Mouse (Mus musculus): ENCODE results near the gene Kat6b. TPM values are rescaled to one million over a fixed set of nuclear protein-coding genes. Genes with fewer than 3 reads are reported as not detected.

The Kat6b gene
- total RNA-seq, 4 experiments from 2014 or later, result 45.4 to 64.1 (median 52.1) TPM

- DNase-seq, result no peak
Measured at GRCm38 (mm10) chr14:21592985-21593750, 111.9 kb downstream of the Kat6b start.

- no peak for DNase-seq
Measured at GRCm38 (mm10) chr14:21599446-21600173, 118.4 kb downstream of the Kat6b start.

- no peak for DNase-seq
Measured at GRCm38 (mm10) chr14:21600174-21600566, 118.9 kb downstream of the Kat6b start.

GRCm38 (mm10) chr14:21600628-21601027 is 119.4 kb downstream of the Kat6b start:
- no peak for DNase-seq

- DNase-seq, result no peak
Measured at GRCm38 (mm10) chr14:21602166-21602565, 120.9 kb downstream of the Kat6b start.

GRCm38 (mm10) chr14:21602937-21603336 is 121.7 kb downstream of the Kat6b start:
- DNase-seq, result no peak

GRCm38 (mm10) chr14:21607686-21608085 is 126.5 kb downstream of the Kat6b start:
- no peak for DNase-seq

GRCm38 (mm10) chr14:21608886-21609285 is 127.7 kb downstream of the Kat6b start:
- DNase-seq, result no peak

GRCm38 (mm10) chr14:21610224-21610623 is 129.0 kb downstream of the Kat6b start:
- DNase-seq, result no peak

- no peak for DNase-seq
Measured at GRCm38 (mm10) chr14:21613031-21613430, 131.8 kb downstream of the Kat6b start.

- DNase-seq, result no peak
Measured at GRCm38 (mm10) chr14:21614103-21614502, 132.9 kb downstream of the Kat6b start.

- no peak for DNase-seq
Measured at GRCm38 (mm10) chr14:21615853-21616252, 134.6 kb downstream of the Kat6b start.

- no peak for DNase-seq
Measured at GRCm38 (mm10) chr14:21617221-21617980, 136.2 kb downstream of the Kat6b start.

- peak; percentile 25 for DNase-seq
Measured at GRCm38 (mm10) chr14:21619951-21620350, 138.7 kb downstream of the Kat6b start.

GRCm38 (mm10) chr14:21625946-21626345 is 144.7 kb downstream of the Kat6b start:
- DNase-seq, result no peak

- no peak for DNase-seq
Measured at GRCm38 (mm10) chr14:21631665-21632200, 150.5 kb downstream of the Kat6b start.

- no peak for DNase-seq
Measured at GRCm38 (mm10) chr14:21636548-21636947, 155.3 kb downstream of the Kat6b start.

GRCm38 (mm10) chr14:21640806-21641435 is 159.7 kb downstream of the Kat6b start:
- no peak for DNase-seq

GRCm38 (mm10) chr14:21653813-21654212 is 172.6 kb downstream of the Kat6b start:
- DNase-seq, result no peak

- no peak for DNase-seq
Measured at GRCm38 (mm10) chr14:21659155-21659554, 177.9 kb downstream of the Kat6b start.

GRCm38 (mm10) chr14:21659652-21660051 is 178.4 kb downstream of the Kat6b start:
- DNase-seq, result no peak

- no peak for DNase-seq
Measured at GRCm38 (mm10) chr14:21662465-21663142, 181.4 kb downstream of the Kat6b start.
